Mouse (Mus musculus) fat pad, adult 2 months (tissue): ENCODE data around the gene Zfp457.
"Not testable (repeated sequence)": the region's sequence is repeated elsewhere in the genome, so short reads cannot be mapped to it uniquely, and the experiment has no call there.

Experiments
- DNase-seq: peaks from one replicate; pipeline ENCODE4 v3.0.0-alpha.2; 2011; ENCODE audit warnings: low read depth, low spot score; ENCODE audit errors: extremely low read depth

Gene Zfp457

DNA sequence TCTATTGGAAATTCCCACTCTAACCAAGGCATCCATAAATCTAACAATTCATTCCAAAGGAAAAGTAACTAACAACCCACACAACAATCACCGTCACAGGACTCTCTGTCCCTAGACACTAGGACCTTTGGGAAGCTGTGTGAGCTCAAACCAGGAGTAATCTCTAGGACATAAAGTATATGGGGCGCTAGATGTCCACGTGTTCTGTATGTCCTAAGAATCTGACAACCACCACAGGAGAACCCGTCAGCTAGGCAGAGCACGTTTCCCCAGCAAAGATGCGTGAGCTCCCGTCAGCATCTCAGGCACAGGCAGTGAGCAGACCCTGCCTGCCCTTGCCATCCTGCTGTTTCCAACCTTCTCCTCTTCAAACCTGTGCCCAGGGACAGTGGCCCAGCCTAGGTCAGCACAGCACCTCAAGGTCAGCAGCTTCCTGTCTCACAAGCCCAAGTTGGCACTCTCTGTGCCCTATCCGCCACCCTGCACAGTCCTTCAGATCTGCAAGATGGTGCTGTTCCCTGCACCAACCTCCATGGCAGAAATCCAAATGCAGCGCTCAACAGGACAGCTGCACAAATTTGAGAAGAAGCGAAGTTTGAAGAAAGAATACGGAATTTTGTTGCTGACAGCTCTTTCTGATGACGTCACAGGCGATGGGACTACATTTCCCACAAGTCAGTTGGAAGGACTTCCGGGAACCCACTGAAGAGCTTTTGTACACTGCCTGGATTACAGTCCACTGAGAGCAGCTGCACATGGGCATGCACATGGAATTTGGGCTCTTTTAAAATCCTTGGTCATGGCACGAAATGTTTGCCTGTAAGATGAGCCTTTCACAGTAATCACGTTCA lies at the start of gene Zfp457:
Gene Zfp457, minus strand, starts transcription at position 664 of the 851 bp plus-strand sequence.
- peak; percentile 36 for DNase-seq

DNA sequence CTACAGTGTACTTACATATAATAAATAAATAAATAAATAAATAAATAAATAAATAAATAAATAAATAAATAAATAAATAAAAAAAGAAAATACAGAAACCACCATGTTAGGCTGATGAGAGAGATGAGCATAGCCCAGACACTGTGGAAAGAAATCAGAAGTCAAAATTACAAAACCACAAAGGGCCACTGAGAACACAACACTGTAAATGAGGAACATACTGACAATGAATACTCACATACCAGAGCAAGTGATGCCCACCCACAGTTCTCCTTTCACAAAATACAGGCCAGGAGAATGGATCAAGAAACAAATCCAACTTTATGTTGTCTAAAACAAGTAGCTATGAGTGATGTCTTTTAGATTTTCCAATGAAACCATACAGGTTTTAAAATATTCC lies 45.6 kb upstream of the Zfp457 start:
- DNase-seq = no peak

DNA sequence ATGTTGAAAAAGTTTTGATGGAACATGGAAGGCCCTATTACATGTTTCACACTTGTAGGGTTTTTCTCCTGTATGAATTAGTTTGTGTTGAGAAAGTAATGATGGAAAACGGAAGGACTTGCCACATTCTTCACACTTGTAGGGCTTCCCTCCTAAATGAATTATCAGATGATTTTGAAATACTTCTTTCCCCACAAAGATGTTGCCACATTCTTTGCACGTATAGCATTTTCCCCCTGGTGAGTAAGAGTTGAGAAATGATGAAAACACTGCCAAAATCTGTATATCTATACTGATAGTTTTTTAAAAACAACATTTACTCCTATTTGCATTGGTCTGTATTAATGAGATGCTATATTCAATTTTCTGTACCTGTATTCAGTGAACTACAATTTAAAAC lies 37.1 kb upstream of the Zfp457 start:
- no peak for DNase-seq

DNA sequence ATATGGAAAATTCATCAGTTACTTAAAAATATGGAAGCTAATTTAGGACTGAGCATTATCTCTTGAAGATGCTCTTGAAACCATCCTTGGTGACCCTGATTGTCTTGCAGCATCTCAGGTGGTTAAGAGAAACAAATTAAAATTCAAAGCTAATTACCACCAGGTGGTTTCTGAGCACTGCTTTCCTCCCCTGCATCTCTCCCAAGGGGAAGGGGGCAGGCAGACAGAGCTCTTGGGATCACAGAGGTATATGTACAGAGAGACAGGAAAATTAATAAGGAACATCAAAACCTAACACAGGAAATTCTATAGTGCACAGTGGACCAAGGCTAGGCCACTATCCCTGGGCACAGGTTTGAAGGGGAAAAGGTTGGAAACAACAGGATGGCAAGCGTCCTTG lies 26.6 kb upstream of the Zfp457 start:
- DNase-seq = no peak

DNA sequence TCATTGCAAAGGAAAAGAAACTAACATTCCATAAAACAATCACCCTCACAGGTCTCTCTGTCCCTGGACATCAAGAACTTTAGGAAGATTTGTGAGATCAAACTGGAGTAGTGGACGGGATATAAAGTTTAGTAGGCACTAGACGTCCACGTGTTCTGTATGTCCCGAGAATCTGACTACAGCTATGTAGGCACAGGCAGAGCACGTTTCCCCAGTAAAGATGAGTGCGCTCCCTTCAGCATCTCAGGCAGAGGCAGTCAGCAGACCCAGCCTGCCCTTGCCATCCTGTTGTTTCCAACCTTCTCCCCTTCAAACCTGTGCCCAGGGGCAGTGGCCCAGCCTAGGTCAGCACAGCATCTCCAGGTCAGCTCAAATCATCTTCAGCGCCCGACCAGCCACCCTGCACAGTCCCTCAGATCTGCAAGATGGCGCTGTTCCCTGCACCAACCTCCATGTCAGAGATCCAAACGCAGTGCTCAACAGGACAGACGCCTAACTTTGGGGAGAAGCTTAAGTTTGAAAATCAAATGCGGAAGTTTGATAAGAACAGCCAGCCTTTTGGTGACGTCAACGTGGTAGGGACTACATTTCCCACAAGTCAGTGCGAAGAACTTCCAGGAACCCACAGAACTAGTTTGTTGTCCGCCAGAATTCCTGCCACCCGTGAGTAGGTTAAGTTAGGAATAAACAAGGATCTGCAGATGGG lies 25.9 kb upstream of the Zfp457 start, which contains the start of gene Zfp595:
Gene Zfp595, minus strand, starts transcription at position 552 of the 706 bp plus-strand sequence.
- DNase-seq = peak; percentile 45

DNA sequence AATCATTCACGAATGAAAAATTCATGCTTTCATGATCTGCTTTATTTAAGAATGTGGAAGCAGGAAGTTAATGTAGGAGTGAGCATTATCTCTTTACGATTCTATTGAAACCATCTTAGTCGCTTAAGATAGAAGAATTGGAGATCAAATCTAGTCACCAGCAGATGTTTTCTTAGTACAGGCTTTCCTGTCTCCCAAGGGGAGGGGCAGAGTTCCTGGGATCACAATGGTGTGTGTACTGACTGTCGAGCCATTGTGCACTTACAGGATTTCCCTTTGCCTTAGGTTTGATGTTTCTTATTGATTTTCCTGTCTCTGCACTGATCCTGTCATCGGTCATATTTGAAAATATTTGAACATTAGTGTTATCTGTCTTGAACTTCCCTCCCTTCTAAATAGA lies 433 bp upstream of the Zfp457 start:
- DNase-seq = no peak

DNA sequence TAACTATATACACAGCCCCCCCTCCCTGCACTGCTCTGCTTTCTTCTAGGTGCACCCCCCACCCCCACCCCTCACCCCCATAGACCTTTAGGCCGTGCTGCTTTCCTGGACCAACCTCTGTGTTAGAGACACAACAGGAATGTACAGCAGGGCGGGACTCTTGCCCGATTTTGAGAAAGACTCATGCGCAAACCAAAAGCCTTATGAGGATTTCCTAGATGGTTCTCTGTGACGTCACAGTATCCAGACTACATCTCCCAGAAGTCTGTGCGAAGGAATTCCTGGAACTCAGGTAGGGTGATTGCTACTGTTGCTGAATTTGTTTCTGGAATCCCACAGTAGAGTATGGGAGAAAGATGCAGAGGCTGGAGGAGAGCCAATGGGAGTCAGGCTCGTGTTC lies 28.0 kb downstream of the Zfp457 start, which contains the start of gene Zfp458:
Gene Zfp458, minus strand, starts transcription at position 153 of the 400 bp plus-strand sequence.
- peak; percentile 4 for DNase-seq

DNA sequence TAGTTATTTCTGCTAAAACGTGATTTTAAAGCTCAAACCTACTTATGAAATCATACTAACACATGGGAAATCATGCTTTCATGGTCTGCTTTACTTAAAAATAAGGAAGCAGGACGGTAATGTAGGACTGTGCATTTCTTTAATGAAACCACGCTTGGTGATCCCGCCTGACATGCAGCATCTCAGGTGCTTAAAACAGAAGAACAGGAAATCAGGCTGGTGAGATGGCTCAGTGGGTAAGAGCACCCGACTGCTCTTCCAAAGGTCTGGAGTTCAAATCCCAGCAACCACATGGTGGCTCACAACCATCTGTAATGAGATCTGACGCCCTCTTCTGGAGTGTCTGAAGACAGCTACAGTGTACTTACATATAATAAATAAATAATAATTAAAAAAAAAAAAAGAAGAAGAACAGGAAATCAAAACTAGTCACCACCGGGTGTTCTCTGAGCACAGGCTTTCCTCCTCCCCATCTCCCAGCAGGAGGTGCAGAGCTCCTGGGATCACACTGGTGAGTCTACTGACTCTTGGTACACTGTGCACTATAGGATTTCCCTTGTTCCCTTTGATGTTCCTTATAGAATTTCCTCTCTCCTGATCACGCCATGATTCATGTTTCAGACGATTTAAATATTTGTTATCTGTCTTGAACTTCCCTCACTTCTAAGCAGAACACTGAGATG lies 36.8 kb downstream of the Zfp457 start:
- DNase-seq = not testable (repeated sequence)

DNA sequence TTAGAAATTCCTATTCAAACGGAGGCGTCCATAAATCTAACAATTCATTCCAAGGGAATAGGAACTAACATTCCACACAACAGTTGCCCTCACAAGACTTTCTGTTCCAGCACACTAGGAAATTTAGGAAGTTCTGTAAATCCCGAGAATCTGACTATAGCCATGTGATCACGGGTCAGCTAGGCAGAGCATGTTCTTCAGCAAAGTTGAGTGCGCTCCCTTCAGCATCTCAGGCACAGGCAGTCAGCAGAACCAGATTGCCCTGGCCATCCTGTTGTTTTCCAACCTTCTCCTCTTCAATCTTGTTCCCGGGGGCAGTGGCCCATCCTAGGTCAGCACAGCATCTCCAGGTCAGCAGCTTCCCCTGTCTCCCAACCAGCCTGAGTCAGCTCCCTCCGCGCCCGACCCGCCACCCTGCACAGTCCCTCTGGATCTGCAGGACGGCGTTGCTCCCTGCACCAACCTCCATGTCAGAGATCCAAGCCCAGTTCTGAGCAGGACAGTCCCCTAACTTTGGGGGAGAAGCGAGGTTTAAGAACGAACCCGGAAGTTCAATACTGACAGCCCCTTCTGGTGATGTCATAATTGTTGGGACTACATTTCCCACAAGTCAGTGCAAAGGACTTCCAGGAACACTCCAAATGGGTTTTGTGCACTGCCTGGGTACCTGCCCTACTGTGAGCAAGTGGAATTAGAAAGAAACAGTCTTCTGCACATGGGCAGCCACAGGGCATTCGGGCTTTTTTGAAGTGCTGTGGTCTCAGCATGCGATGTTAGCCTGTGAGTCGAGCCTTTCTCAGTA lies 37.5 kb downstream of the Zfp457 start:
- peak; percentile 30 for DNase-seq
